Comparison of ENCODE assay signal across 15 mouse cellular contexts in the genomic region with DNA sequence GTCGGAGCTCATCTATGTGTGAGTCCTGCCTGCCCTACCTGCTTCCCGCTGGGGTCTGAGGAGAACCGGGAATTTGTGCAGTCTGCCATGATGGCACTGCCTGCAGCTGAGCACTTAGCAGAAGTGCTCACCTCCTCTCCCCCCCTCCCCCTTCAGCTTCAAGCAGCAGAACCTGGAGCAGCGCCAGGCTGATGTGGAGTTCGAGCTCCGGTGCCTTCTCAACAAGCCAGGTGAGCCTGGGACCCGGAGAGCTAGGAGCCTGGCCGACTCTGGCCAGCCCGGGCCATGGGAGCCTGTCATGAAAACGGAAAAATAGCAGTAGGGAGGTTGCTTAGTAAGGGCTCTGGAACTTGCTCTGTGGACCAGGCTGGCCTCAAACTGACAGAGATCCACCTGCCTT. TPM values are rescaled to one million over a fixed set of nuclear protein-coding genes. Genes with fewer than 3 reads are reported as not detected.
DNase-seq lines count a peak whose midpoint lies in the region; ATAC-seq and TF ChIP-seq lines count a peak whose summit lies in the region.
"Had no signal": no experiment of that assay in that cellular context is flagged by ENCODE, and none has a peak within 500 bp of the region (broad histone marks: within the 10 kb centered on the region; RNA-seq: fewer than 3 reads in every experiment).

No protein-coding gene starts in this region.

- H3K27me3 ChIP-seq in cerebellum, adult 2 months (ENCODE audit: control insufficient read depth, insufficient read depth, low read length) = no peaks in the 10 kb centered on the region
- H3K27me3 ChIP-seq in limb, embryonic 15.5 days = no peaks in the 10 kb centered on the region
- no peaks in the 10 kb centered on the region for H3K27me3 ChIP-seq in limb, embryonic 10.5 days (ENCODE audit: low read depth, poor library complexity, severe bottlenecking)
- no peaks in the 10 kb centered on the region for H3K27me3 ChIP-seq in hindbrain, embryonic 14.5 days (ENCODE audit: control insufficient read depth, insufficient read depth, low read length)
- H3K27me3 ChIP-seq: forebrain, embryonic 12.5 days; heart, embryonic 12.5 days had no signal

- H3K27ac ChIP-seq in cerebellum, adult 2 months (ENCODE audit: insufficient read depth, low read length) = peak overlapping the region; percentile 52
- peak overlapping the region; percentile 33; the same call in 1 of the 2 replicates for H3K27ac ChIP-seq in limb, embryonic 15.5 days
- H3K27ac ChIP-seq in limb, embryonic 10.5 days = no peak overlapping the region
- H3K27ac ChIP-seq in hindbrain, embryonic 14.5 days = no peak overlapping the region
- H3K27ac ChIP-seq: forebrain, embryonic 12.5 days; liver, embryonic 14.5 days had no signal

- no peak overlapping the region for H3K4me2 ChIP-seq in limb, embryonic 15.5 days
- H3K4me2 ChIP-seq in hindbrain, embryonic 14.5 days (replicated peaks) = no peak overlapping the region
- H3K4me2 ChIP-seq: forebrain, embryonic 12.5 days; heart, embryonic 12.5 days; midbrain, embryonic 11.5 days had no signal

- no peak overlapping the region for H3K4me3 ChIP-seq in cerebellum, adult 2 months (replicated peaks; ENCODE audit: insufficient read depth, low read depth, low read length)
- H3K4me3 ChIP-seq in limb, embryonic 15.5 days = no peak overlapping the region
- no peak overlapping the region for H3K4me3 ChIP-seq in limb, embryonic 10.5 days
- H3K4me3 ChIP-seq in lung, adult 2 months (replicated peaks; ENCODE audit: extremely low read depth, low read depth, low read length) = no peak overlapping the region
- H3K4me3 ChIP-seq in hindbrain, embryonic 14.5 days (replicated peaks; ENCODE audit: low read length) = no peak overlapping the region
- H3K4me3 ChIP-seq: forebrain, embryonic 12.5 days; heart, embryonic 12.5 days had no signal

- WGBS in cerebellum, adult 2 months = 77% methylated on average over 10 of the region's 10 CpGs
- WGBS in limb, embryonic 15.5 days = 78% methylated on average over 10 of the region's 10 CpGs
- 83% methylated on average over 10 of the region's 10 CpGs for WGBS in limb, embryonic 10.5 days
- WGBS in lung, adult 2 months = 62% methylated on average over 10 of the region's 10 CpGs
- 88% methylated on average over 10 of the region's 10 CpGs for WGBS in hindbrain, embryonic 14.5 days

- H3K9me3 ChIP-seq in limb, embryonic 15.5 days = no peaks in the 10 kb centered on the region
- H3K9me3 ChIP-seq in limb, embryonic 10.5 days (replicated peaks) = no peaks in the 10 kb centered on the region
- H3K9me3 ChIP-seq in hindbrain, embryonic 14.5 days (ENCODE audit: control insufficient read depth, low read length) = 0 out of 2 replicates have a peak, but pooled peaks cover 5% of the 10 kb centered on the region
- H3K9me3 ChIP-seq: forebrain, embryonic 12.5 days had no signal

- peaks cover 82% of the 10 kb centered on the region for H3K36me3 ChIP-seq in limb, embryonic 15.5 days
- peaks cover 81% of the 10 kb centered on the region for H3K36me3 ChIP-seq in limb, embryonic 10.5 days
- H3K36me3 ChIP-seq in hindbrain, embryonic 14.5 days (replicated peaks; ENCODE audit: control insufficient read depth, insufficient read depth) = peaks cover 84% of the 10 kb centered on the region

- DNase-seq in cerebellum, adult 2 months = no peak
- DNase-seq in cerebellum, adult 8-10 months = no peak
- no peak for DNase-seq in limb, embryonic 10.5 days (ENCODE audit: low spot score)
- DNase-seq in lung, adult 2 months = peak; percentile 68
- no peak for DNase-seq in right cerebral cortex, postnatal 10 days (ENCODE audit: low spot score in 2 of 2)
- no peak for DNase-seq in hindbrain, embryonic 14.5 days (ENCODE audit: low spot score)
- no peak for DNase-seq in urinary bladder, postnatal 4 days (ENCODE audit: low spot score in 2 of 2)

- TF ChIP-seq CTCF in cerebellum, adult 2 months (IDR thresholded peaks at IDR 0.05; ENCODE audit: borderline replicate concordance, insufficient read depth, low read depth, low read length) = no peak
- no peak for TF ChIP-seq CTCF in lung, adult 2 months (IDR thresholded peaks at IDR 0.05; ENCODE audit: insufficient read depth, low read length)

- ATAC-seq in limb, embryonic 15.5 days (ENCODE audit: insufficient number of reproducible peaks, low FRiP score, low TSS enrichment, low read depth) = no peak
- ATAC-seq in hindbrain, embryonic 14.5 days (ENCODE audit: low FRiP score) = no peak
- ATAC-seq: hindbrain, embryonic 16.5 days had no signal

- H3K4me1 ChIP-seq in cerebellum, adult 2 months (ENCODE audit: control insufficient read depth, insufficient read depth, low read length) = peaks cover 21% of the 10 kb centered on the region
- H3K4me1 ChIP-seq in limb, embryonic 15.5 days = peaks cover 16% of the 10 kb centered on the region
- peaks cover 8% of the 10 kb centered on the region for H3K4me1 ChIP-seq in limb, embryonic 10.5 days
- H3K4me1 ChIP-seq in lung, adult 2 months (ENCODE audit: control insufficient read depth, insufficient read depth, low read length) = peaks cover 5% of the 10 kb centered on the region; the same call in 1 of the 2 replicates
- H3K4me1 ChIP-seq in hindbrain, embryonic 14.5 days (replicated peaks; ENCODE audit: control insufficient read depth, insufficient read depth, low read length) = no peaks in the 10 kb centered on the region
- H3K4me1 ChIP-seq: forebrain, embryonic 12.5 days had no signal

- no peak overlapping the region for H3K9ac ChIP-seq in limb, embryonic 15.5 days
- H3K9ac ChIP-seq in hindbrain, embryonic 14.5 days = no peak overlapping the region
- H3K9ac ChIP-seq: forebrain, embryonic 12.5 days; heart, embryonic 12.5 days; liver, embryonic 14.5 days had no signal

- TF ChIP-seq POLR2A in cerebellum, adult 2 months (IDR thresholded peaks at IDR 0.05; ENCODE audit: borderline replicate concordance, insufficient read depth, low read length) = no peak
- TF ChIP-seq POLR2A in lung, adult 2 months (IDR thresholded peaks at IDR 0.05; ENCODE audit: borderline replicate concordance, extremely low read depth, low read depth, low read length) = no peak

RNA-seq across cellular contexts. Expression of gene Polr2f, which starts 10.0 kb away (rescaled TPM):
- polyA plus RNA-seq in cerebellum, adult 2 months (2012; rRNA removed) = 107 and 110 TPM in 2 replicates
- 295 and 310 TPM in 2 replicates for polyA plus RNA-seq in limb, embryonic 15.5 days (2015; fragmentation: Nextera tagmentation; extraction: Ambion mirVana)
- polyA plus RNA-seq in limb, embryonic 10.5 days (2016; fragmentation: Nextera tagmentation; extraction: Ambion mirVana) = 351 and 426 TPM in 2 replicates
- 35.2 and 38.9 TPM in 2 replicates for polyA plus RNA-seq in lung, adult 2 months (2012; rRNA removed)
- polyA plus RNA-seq in hindbrain, embryonic 14.5 days (2014; fragmentation: Nextera tagmentation; extraction: Ambion mirVana) = 273 and 298 TPM in 2 replicates

RNA-seq across cellular contexts. Expression of gene 1700088E04Rik, which starts 10.3 kb away (rescaled TPM):
- 6.7 and 10.8 TPM in 2 replicates for polyA plus RNA-seq in cerebellum, adult 2 months (2012; rRNA removed)
- 6.3 and 8.5 TPM in 2 replicates for polyA plus RNA-seq in limb, embryonic 15.5 days (2015; fragmentation: Nextera tagmentation; extraction: Ambion mirVana)
- polyA plus RNA-seq in limb, embryonic 10.5 days (2016; fragmentation: Nextera tagmentation; extraction: Ambion mirVana) = 5.2 and 5.7 TPM in 2 replicates
- polyA plus RNA-seq in lung, adult 2 months (2012; rRNA removed) = 20.1 and 20.8 TPM in 2 replicates
- 18.3 and 19.1 TPM in 2 replicates for polyA plus RNA-seq in hindbrain, embryonic 14.5 days (2014; fragmentation: Nextera tagmentation; extraction: Ambion mirVana)

RNA-seq across cellular contexts. Expression of gene Micall1, which starts 22.1 kb away (rescaled TPM):
- 35.9 and 37.0 TPM in 2 replicates for polyA plus RNA-seq in cerebellum, adult 2 months (2012; rRNA removed)
- 15.1 and 16.3 TPM in 2 replicates for polyA plus RNA-seq in limb, embryonic 15.5 days (2015; fragmentation: Nextera tagmentation; extraction: Ambion mirVana)
- 6.8 and 9.7 TPM in 2 replicates for polyA plus RNA-seq in limb, embryonic 10.5 days (2016; fragmentation: Nextera tagmentation; extraction: Ambion mirVana)
- polyA plus RNA-seq in lung, adult 2 months (2012; rRNA removed) = 31.9 and 36.1 TPM in 2 replicates
- 12.9 and 14.3 TPM in 2 replicates for polyA plus RNA-seq in hindbrain, embryonic 14.5 days (2014; fragmentation: Nextera tagmentation; extraction: Ambion mirVana)

RNA-seq across cellular contexts. Expression of gene Sox10, which starts 34.3 kb away (rescaled TPM):
- 68.1 and 80.8 TPM in 2 replicates for polyA plus RNA-seq in cerebellum, adult 2 months (2012; rRNA removed)
- 4.2 and 5.2 TPM in 2 replicates for polyA plus RNA-seq in limb, embryonic 15.5 days (2015; fragmentation: Nextera tagmentation; extraction: Ambion mirVana)
- 0.75 and 1.8 TPM in 2 replicates for polyA plus RNA-seq in limb, embryonic 10.5 days (2016; fragmentation: Nextera tagmentation; extraction: Ambion mirVana)
- 1.4 and 3.6 TPM in 2 replicates for polyA plus RNA-seq in lung, adult 2 months (2012; rRNA removed)
- 8.9 and 10.3 TPM in 2 replicates for polyA plus RNA-seq in hindbrain, embryonic 14.5 days (2014; fragmentation: Nextera tagmentation; extraction: Ambion mirVana)
- polyA plus RNA-seq: C2C12, G1E had no signal

RNA-seq across cellular contexts. Expression of gene Eif3l, which starts 55.8 kb away (rescaled TPM):
- 88.1 and 93.0 TPM in 2 replicates for polyA plus RNA-seq in cerebellum, adult 2 months (2012; rRNA removed)
- 203 and 206 TPM in 2 replicates for polyA plus RNA-seq in limb, embryonic 15.5 days (2015; fragmentation: Nextera tagmentation; extraction: Ambion mirVana)
- 278 and 295 TPM in 2 replicates for polyA plus RNA-seq in limb, embryonic 10.5 days (2016; fragmentation: Nextera tagmentation; extraction: Ambion mirVana)
- 81.2 and 105 TPM in 2 replicates for polyA plus RNA-seq in lung, adult 2 months (2012; rRNA removed)
- polyA plus RNA-seq in hindbrain, embryonic 14.5 days (2014; fragmentation: Nextera tagmentation; extraction: Ambion mirVana) = 170 and 177 TPM in 2 replicates

Comparison
In these comparisons a context has a peak if more than half of its experiments do, and no peak if none do; other contexts are left out.
1. H3K27ac ChIP-seq: peak in cerebellum, adult 2 months (single experiment) and limb, embryonic 15.5 days (single experiment); none in limb, embryonic 10.5 days (single experiment) and hindbrain, embryonic 14.5 days (single experiment).